Mouse (Mus musculus): ENCODE results near the gene Zic5.

Zic5 gene

GRCm38 (mm10) chr14:122427654-122428053, 37.8 kb downstream of the Zic5 start:
- DNase-seq (ENCODE audit: low spot score in 2 of 2), result no peak

- DNase-seq (ENCODE audit: low spot score in 2 of 2), result no peak
Observed at GRCm38 (mm10) chr14:122427204-122427560, 38.3 kb downstream of the Zic5 start.

GRCm38 (mm10) chr14:122426529-122427203, 38.8 kb downstream of the Zic5 start:
- no peak for DNase-seq (ENCODE audit: low spot score in 2 of 2)

GRCm38 (mm10) chr14:122424441-122424840, 41.0 kb downstream of the Zic5 start:
- no peak for DNase-seq (ENCODE audit: low spot score in 2 of 2)

- no peak for DNase-seq (ENCODE audit: low spot score in 2 of 2)
Observed at GRCm38 (mm10) chr14:122416166-122416771, 49.2 kb downstream of the Zic5 start.

GRCm38 (mm10) chr14:122414786-122415185, 50.7 kb downstream of the Zic5 start:
- no peak for DNase-seq (ENCODE audit: low spot score in 2 of 2)

GRCm38 (mm10) chr14:122413542-122413928, 51.9 kb downstream of the Zic5 start:
- DNase-seq (ENCODE audit: low spot score in 2 of 2), result no peak

- no peak for DNase-seq (ENCODE audit: low spot score in 2 of 2)
Observed at GRCm38 (mm10) chr14:122412841-122413541, 52.5 kb downstream of the Zic5 start.

Measured in urinary bladder, adult 18-20 months (tissue).